Mouse (Mus musculus): ENCODE measurements around the gene Sap30. TPM values are rescaled to one million over a fixed set of nuclear protein-coding genes. Genes with fewer than 3 reads are reported as not detected.

Gene Sap30
- total RNA-seq, 2 experiments from 2014 or later: 9.8 to 13.9 TPM

DNA sequence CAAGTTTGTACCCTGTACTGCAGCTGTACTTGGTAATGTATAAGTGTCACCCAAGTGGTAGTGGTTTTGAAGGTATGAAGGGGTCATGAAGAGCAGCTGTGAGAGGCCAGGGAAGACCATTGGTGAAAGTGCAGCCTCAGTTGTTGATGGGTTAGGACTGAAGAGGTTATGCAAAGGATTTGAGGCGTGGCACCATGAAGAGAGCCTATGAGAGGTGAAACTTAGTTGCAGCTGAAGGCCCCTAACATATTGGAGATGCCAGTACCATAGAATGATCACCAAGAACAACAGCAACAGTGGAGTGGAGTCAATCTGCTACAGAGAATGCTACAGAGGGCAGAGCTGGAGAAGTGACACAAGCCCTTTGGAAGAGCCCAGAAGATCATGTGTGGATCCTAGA is 1.7 kb upstream of the Sap30 start:
- intact Hi-C loops (cut with DNase I): no loop called here
- H3K27ac ChIP-seq: no peak overlapping the region
- no peak for TF ChIP-seq CTCF (IDR thresholded peaks at IDR 0.05)
- DNase-seq (ENCODE audit: extremely low spot score in 1 of 2, low spot score in 2 of 2): no peak
- no peak overlapping the region for H3K4me3 ChIP-seq

DNA sequence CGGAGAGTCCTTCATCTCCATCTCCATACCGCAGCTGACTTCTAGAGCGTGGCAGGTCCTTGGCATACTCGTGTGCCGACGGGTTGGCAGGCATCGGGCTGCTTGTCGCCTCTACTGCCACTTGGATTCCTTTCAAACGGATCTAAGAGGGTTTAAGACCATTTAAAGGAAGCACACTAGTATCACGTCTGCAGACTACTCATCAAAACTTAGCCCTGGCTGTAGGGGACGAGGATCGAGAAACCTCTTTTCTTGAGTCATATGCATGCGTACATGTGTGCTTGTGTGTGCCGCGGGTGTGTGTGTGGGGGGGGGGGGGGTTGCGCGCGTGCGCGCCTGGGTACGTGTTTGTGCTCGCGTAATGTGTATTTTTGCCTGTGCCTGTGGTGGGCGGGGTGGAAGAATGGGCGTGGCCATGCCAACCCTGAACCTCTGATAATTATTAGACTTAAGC is 679 bp upstream of the Sap30 start:
- intact Hi-C loops (cut with DNase I): no loop called here
- peak; percentile 27 to 29 for DNase-seq (ENCODE audit: extremely low spot score in 1 of 2, low spot score in 2 of 2)
- TF ChIP-seq CTCF (IDR thresholded peaks at IDR 0.05): no peak
- Histone ChIP-seq H3K27ac (peak overlapping the region; percentile 71; the same call in 1 of the 2 replicates), H3K4me3 (peak overlapping the region; percentile 98)

DNA sequence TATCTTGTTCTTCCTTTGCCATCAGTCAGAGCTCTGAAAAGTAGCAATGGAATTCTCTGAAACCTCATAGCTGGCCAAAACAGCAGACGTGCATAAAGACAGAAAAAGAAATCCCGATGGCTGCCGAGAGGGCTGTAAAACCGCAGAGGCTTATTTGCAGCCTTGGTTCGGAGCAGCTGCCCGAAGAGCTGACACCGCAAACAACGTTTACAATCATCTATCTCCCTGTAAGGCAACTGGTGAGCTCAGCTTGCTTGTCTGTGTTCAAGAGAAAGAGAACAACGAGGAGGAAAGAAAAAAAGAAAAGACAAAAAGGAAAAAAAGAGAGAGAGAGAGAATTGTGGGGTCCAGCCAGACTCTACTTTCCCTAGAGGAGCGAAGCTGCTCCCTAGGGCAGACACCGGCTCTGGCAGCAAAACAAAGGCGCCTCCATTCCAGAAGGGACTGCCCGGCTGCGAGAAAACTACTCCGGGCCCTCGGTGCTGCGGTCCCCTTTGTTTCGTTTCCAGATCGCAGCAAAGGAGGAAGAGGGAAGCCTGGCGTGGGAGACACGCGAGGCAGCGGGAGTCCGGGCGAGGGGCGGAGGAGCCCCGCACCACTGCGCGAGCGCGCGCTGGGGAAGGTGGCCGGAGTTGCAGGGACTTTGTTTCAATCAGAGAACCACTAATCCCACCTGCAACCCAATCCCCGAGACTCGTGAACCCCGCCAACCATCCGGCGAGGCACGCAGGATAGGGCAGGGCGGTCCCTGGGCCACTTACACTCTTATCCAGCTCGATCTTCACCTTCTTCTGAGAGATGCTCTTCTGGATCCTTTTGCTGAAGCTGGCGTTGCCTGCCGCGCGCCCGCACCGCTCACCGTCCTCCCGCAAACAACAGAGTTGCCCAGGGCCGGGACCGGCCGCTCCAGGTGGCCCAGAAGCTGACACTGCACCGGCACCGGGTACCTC is 894 bp downstream of the Sap30 start:
- TF ChIP-seq CTCF (IDR thresholded peaks at IDR 0.05): no peak; the same call in 1 of the 2 replicates
- peak; percentile 42 to 47 for DNase-seq (ENCODE audit: extremely low spot score in 1 of 2, low spot score in 2 of 2)
- Histone ChIP-seq H3K4me3 (peak overlapping the region; percentile 98), H3K27ac (peak overlapping the region; percentile 85)
- intact Hi-C loops (cut with DNase I): loop anchor here (1.0 to 2.0 kb wide), 3 partner anchors 25 to 56 kb away; partner anchors contain the start of gene Hmgb2

DNA sequence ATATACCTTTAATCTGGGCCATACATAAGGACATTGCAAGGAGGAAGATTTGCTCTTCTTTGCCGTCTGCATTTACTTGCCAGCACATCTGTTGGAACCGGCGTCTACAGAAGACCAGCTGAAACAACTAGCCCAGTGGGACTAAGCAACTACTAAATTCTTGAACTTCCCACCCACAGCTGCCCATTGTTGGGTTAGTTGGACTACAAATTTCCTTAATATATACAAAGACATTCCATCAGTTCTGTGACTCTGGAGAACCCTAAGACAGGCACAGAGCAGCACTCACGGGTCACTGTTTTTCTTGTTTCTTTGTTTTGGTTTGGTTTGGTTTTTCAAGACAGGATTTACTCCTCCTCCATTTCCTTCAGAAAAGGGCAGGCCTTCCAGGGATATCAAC is 7.1 kb downstream of the Sap30 start:
- Histone ChIP-seq H3K4me3 (no peak overlapping the region), H3K27ac (no peak overlapping the region)
- no peak for DNase-seq (ENCODE audit: extremely low spot score in 1 of 2, low spot score in 2 of 2)
- intact Hi-C loops (cut with DNase I): no loop called here
- no peak for TF ChIP-seq CTCF (IDR thresholded peaks at IDR 0.05)

DNA sequence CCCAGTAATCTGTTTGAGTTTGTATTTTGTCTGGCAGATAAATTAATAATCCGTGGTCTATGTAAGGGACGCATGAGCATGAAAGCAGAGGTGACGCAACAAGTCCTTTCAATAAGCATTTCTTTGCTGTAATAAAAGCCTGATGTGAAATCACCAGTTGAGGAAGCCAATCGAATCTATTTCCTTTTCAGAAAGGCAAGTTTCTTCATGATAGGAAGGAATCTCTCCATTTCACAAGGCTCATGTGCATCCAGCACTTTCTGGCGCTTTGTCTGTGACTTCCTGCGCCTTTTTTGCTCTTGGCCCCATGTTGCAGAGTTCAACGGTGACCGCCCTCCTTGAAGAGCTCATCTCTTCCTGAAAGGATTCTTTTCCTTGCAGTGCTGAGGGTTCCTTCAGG is 8.0 kb downstream of the Sap30 start:
- no peak overlapping the region for H3K27ac ChIP-seq
- TF ChIP-seq CTCF (IDR thresholded peaks at IDR 0.05): no peak
- no peak overlapping the region for H3K4me3 ChIP-seq
- no peak for DNase-seq (ENCODE audit: extremely low spot score in 1 of 2, low spot score in 2 of 2)
- intact Hi-C loops (cut with DNase I): no loop called here

DNA sequence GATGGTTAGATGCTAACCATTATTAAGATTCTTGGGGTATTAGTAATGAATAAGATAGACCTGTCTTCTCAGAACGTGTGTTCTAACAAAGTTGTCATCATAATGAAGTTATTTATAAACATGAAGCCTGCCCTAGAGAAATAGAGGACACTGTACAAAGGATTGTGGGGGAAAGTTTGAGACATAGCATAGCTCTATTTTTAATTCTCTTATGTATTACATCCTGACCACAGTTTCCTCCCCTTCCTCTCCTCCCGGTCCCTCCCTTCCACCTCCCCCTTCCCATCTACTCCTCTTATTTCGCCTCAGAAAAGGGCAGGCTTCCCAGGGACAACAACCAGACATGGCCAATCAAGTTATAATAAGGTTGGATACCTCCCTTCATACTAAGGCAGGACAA is 9.3 kb downstream of the Sap30 start:
- H3K27ac ChIP-seq: no peak overlapping the region
- H3K4me3 ChIP-seq: no peak overlapping the region
- intact Hi-C loops (cut with DNase I): no loop called here
- no peak for TF ChIP-seq CTCF (IDR thresholded peaks at IDR 0.05)
- DNase-seq (ENCODE audit: extremely low spot score in 1 of 2, low spot score in 2 of 2): no peak

DNA sequence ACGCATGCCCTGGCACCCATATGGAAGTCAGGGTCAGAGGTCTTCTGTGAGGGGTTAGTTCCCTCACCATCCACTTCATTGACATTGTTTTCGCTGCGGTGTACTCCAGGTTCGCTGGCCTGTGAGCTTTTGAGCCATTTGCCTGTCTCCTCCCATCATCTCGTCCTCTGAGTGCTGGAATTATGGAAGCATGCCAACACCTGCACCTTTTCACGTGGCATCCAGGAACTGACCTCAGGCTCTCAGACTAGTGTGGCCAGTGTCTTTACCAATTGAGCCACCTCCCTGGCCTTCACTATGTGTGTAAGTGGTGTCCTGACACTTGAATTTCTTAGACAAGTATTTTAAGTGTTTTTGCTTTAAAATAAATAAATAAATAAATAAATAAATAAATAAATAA is 13.9 kb downstream of the Sap30 start:
- Histone ChIP-seq H3K27ac (no peak overlapping the region), H3K4me3 (no peak overlapping the region)
- intact Hi-C loops (cut with DNase I): no loop called here
- TF ChIP-seq CTCF (IDR thresholded peaks at IDR 0.05): no peak
- no peak for DNase-seq (ENCODE audit: extremely low spot score in 1 of 2, low spot score in 2 of 2)

DNA sequence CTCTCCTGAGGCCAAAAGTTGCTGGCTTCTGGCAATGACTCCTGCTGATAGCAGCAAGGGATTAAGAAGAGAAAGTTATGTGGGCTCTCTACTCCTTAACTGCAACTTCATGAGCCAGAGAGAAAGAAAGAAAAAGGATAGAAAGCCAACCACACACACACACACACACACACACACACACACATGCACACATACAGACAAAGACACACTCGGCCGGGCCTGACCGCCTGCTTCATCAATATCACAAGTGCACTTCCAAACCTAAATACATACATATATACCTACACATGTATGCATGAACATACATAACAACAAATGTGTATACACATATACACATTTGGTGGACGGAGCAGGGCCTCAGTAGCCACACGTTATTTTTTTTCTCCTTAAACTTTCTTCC is 16.8 kb downstream of the Sap30 start:
- no peak for TF ChIP-seq CTCF (IDR thresholded peaks at IDR 0.05)
- Histone ChIP-seq H3K27ac (no peak overlapping the region), H3K4me3 (no peak overlapping the region)
- no peak for DNase-seq (ENCODE audit: extremely low spot score in 1 of 2, low spot score in 2 of 2)
- intact Hi-C loops (cut with DNase I): no loop called here

DNA sequence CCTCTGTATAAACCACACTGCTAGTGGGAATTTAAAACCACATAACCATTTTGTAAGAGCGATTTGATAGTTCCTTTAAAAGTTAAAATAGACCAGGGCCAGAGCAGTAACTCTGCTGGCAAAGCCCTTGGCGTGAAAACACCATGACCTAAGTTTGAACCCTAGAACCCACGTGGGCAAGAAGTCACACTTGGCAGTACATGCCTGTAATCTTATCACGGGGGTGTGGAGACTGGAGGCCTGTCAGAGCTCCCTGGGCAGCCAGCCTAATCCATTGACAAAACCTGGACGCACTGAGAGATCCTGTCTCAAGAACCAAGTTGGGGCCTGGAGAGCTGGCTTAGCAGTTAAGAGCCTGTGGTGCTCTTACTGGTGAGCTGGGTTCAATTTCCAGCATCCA is 19.0 kb downstream of the Sap30 start:
- Histone ChIP-seq H3K27ac (no peak overlapping the region), H3K4me3 (no peak overlapping the region)
- DNase-seq (ENCODE audit: extremely low spot score in 1 of 2, low spot score in 2 of 2): peak in 1 of 2 experiments; percentile 21
- no peak for TF ChIP-seq CTCF (IDR thresholded peaks at IDR 0.05)
- intact Hi-C loops (cut with DNase I): no loop called here

DNA sequence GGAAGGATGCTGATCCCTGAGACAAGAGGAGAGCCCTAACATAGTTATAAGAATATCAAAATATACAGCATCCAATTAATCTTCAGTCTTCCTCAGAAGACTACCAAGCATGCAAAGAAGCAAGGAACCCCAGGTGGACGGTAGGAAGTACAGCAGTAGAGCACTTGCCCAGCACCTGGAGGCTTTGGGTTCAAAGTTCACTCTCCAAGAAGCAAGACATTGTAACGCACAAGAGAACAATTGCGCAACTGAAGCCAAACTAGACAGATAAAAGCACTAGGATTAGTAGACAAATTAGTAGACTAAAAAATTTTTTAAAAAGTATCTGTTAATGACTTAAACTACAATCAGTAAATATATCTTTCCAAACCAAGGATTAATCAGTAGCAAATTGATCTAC is 23.9 kb downstream of the Sap30 start:
- TF ChIP-seq CTCF (IDR thresholded peaks at IDR 0.05): no peak
- intact Hi-C loops (cut with DNase I): no loop called here
- H3K4me3 ChIP-seq: no peak overlapping the region
- H3K27ac ChIP-seq: no peak overlapping the region
- DNase-seq (ENCODE audit: extremely low spot score in 1 of 2, low spot score in 2 of 2): no peak

DNA sequence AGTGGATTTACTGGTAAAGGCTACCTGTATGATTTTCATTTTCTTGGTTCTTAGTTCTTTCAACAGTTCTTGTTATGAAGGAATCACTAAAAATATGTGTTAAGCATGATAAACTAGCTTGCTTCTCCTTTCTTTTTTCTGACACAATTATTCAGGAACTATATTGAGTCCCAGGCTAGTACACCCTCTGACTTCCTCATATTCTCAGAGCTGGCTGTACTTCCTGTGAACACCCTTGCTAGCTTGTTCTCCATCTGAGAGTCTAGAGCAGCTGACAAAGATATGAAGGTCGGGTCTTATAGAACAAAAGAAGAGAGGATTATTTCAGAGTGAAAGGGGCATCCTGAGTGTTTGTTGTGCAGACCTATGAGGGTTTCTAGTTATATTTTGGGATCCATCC is 24.8 kb downstream of the Sap30 start:
- intact Hi-C loops (cut with DNase I): no loop called here
- no peak for DNase-seq (ENCODE audit: extremely low spot score in 1 of 2, low spot score in 2 of 2)
- no peak overlapping the region for H3K27ac ChIP-seq
- no peak overlapping the region for H3K4me3 ChIP-seq
- TF ChIP-seq CTCF (IDR thresholded peaks at IDR 0.05): no peak

DNA sequence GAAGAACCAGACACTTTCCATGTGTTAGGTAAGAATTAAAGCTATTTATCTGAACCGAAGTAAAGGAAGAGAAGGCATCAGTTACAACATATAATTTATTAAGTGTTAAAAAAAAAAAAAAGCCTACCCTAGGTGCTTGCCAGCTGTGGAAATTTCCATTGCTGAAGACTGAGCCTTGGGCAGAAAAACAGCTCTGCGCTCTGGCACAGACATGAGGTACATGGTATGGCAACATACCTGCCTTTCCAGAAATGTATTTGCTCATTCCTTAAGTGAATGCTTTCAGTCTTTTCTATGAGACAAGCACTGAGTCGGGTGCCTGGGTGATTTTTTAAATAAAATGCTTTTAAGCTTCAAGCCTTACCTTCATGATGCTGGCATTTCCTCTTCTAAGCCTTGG is 29.7 kb downstream of the Sap30 start:
- DNase-seq (ENCODE audit: extremely low spot score in 1 of 2, low spot score in 2 of 2): no peak
- TF ChIP-seq CTCF (IDR thresholded peaks at IDR 0.05): no peak
- intact Hi-C loops (cut with DNase I): loop anchor here (2.0 kb wide), 1 partner anchor 29 kb away; the partner anchor contains the start of gene Sap30
- Histone ChIP-seq H3K4me3 (no peak overlapping the region), H3K27ac (no peak overlapping the region)

Data from left cerebral cortex, adult 2 months (tissue).